Mouse (Mus musculus): ENCODE data around the gene C2cd3. TPM values are rescaled to one million over a fixed set of nuclear protein-coding genes. Genes with fewer than 3 reads are reported as not detected.
A peak's percentile ranks its signal among the peaks of the same experiment; 100 is the strongest.

Gene C2cd3
- polyA plus RNA-seq (2014; fragmentation: Nextera tagmentation; extraction: Ambion mirVana), result 25.7 and 31.7 TPM in 2 replicates

GRCm38 (mm10) chr7:100371495-100372451, at the start of gene C2cd3, which contains the start of gene Ppme1:
Gene C2cd3 (plus strand): TSS chr7:100372233.
Gene Ppme1 (minus strand): TSS chr7:100372307.
- peak; percentile 99 for ATAC-seq
- H3K9me3 ChIP-seq (replicated peaks; ENCODE audit: control insufficient read depth, low read length), result no peaks in the 10 kb centered on the region
- peak within 1 kb of the TSS; percentile 87 for H3K27ac ChIP-seq (ENCODE audit: low read depth, low read length)
- peaks cover 17% of the 10 kb centered on the region for H3K36me3 ChIP-seq (ENCODE audit: control insufficient read depth, insufficient read depth, low read length)
- peak within 1 kb of the TSS; percentile 77 for H3K4me3 ChIP-seq (ENCODE audit: low read depth, low read length)
- H3K27me3 ChIP-seq (replicated peaks; ENCODE audit: control insufficient read depth, insufficient read depth, low read length), result no peaks in the 10 kb centered on the region
- peak; percentile 100 for DNase-seq (ENCODE audit: low spot score)
- peaks cover 18% of the 10 kb centered on the region for H3K4me1 ChIP-seq (ENCODE audit: control insufficient read depth, insufficient read depth, low read length)
- WGBS, result under 1% methylated on average over 54 of the region's 54 CpGs
- peak within 1 kb of the TSS; percentile 84 for H3K9ac ChIP-seq (ENCODE audit: low read length)
- peak within 1 kb of the TSS; percentile 59 for H3K4me2 ChIP-seq (ENCODE audit: low read length)

- no peaks in the 10 kb centered on the region for H3K9me3 ChIP-seq (replicated peaks; ENCODE audit: control insufficient read depth, low read length)
- DNase-seq (ENCODE audit: low spot score) (no peak), ATAC-seq (no peak)
- WGBS, result 92% methylated on average over 3 of the region's 3 CpGs
- H3K4me2 ChIP-seq (ENCODE audit: low read length), result no peak overlapping the region
- H3K4me1 ChIP-seq (ENCODE audit: control insufficient read depth, insufficient read depth, low read length), result no peaks in the 10 kb centered on the region
- no peaks in the 10 kb centered on the region for H3K27me3 ChIP-seq (replicated peaks; ENCODE audit: control insufficient read depth, insufficient read depth, low read length)
- no peak overlapping the region for H3K9ac ChIP-seq (ENCODE audit: low read length)
- H3K27ac ChIP-seq (ENCODE audit: low read depth, low read length), result no peak overlapping the region
- H3K36me3 ChIP-seq (ENCODE audit: control insufficient read depth, insufficient read depth, low read length), result peaks cover 33% of the 10 kb centered on the region
- no peak overlapping the region for H3K4me3 ChIP-seq (ENCODE audit: low read depth, low read length)
Measured at GRCm38 (mm10) chr7:100323721-100324120, 48.3 kb upstream of the C2cd3 start.

- Histone ChIP-seq H3K4me2 (ENCODE audit: low read length) (no peak overlapping the region), H3K9me3 (replicated peaks; ENCODE audit: control insufficient read depth, low read length) (no peaks in the 10 kb centered on the region), H3K4me1 (ENCODE audit: control insufficient read depth, insufficient read depth, low read length) (no peaks in the 10 kb centered on the region), H3K9ac (ENCODE audit: low read length) (no peak overlapping the region), H3K27ac (ENCODE audit: low read depth, low read length) (no peak overlapping the region), H3K27me3 (replicated peaks; ENCODE audit: control insufficient read depth, insufficient read depth, low read length) (no peaks in the 10 kb centered on the region), H3K36me3 (ENCODE audit: control insufficient read depth, insufficient read depth, low read length) (peaks cover 49% of the 10 kb centered on the region), H3K4me3 (ENCODE audit: low read depth, low read length) (no peak overlapping the region)
- ATAC-seq, result no peak
- WGBS, result 85% methylated on average over 6 of the region's 6 CpGs
- DNase-seq (ENCODE audit: low spot score), result peak; percentile 65
Measured at GRCm38 (mm10) chr7:100325482-100325881, 46.6 kb upstream of the C2cd3 start.

- H3K9ac ChIP-seq (ENCODE audit: low read length), result no peak overlapping the region
- no peak for DNase-seq (ENCODE audit: low spot score)
- H3K27me3 ChIP-seq (replicated peaks; ENCODE audit: control insufficient read depth, insufficient read depth, low read length), result no peaks in the 10 kb centered on the region
- no peak for ATAC-seq
- peaks cover 68% of the 10 kb centered on the region for H3K36me3 ChIP-seq (ENCODE audit: control insufficient read depth, insufficient read depth, low read length)
- H3K4me2 ChIP-seq (ENCODE audit: low read length), result no peak overlapping the region
- no peaks in the 10 kb centered on the region for H3K9me3 ChIP-seq (replicated peaks; ENCODE audit: control insufficient read depth, low read length)
- WGBS, result 91% methylated on average over 7 of the region's 7 CpGs
- no peak overlapping the region for H3K4me3 ChIP-seq (ENCODE audit: low read depth, low read length)
- no peaks in the 10 kb centered on the region for H3K4me1 ChIP-seq (ENCODE audit: control insufficient read depth, insufficient read depth, low read length)
- no peak overlapping the region for H3K27ac ChIP-seq (ENCODE audit: low read depth, low read length)
Measured at GRCm38 (mm10) chr7:100327514-100327913, 44.5 kb upstream of the C2cd3 start.

GRCm38 (mm10) chr7:100328636-100329035, 43.4 kb upstream of the C2cd3 start:
- ATAC-seq, result no peak
- Histone ChIP-seq H3K36me3 (ENCODE audit: control insufficient read depth, insufficient read depth, low read length) (peaks cover 78% of the 10 kb centered on the region), H3K4me2 (ENCODE audit: low read length) (no peak overlapping the region), H3K27me3 (replicated peaks; ENCODE audit: control insufficient read depth, insufficient read depth, low read length) (no peaks in the 10 kb centered on the region), H3K4me1 (ENCODE audit: control insufficient read depth, insufficient read depth, low read length) (no peaks in the 10 kb centered on the region), H3K9me3 (replicated peaks; ENCODE audit: control insufficient read depth, low read length) (no peaks in the 10 kb centered on the region), H3K27ac (ENCODE audit: low read depth, low read length) (no peak overlapping the region), H3K9ac (ENCODE audit: low read length) (no peak overlapping the region), H3K4me3 (ENCODE audit: low read depth, low read length) (no peak overlapping the region)
- WGBS, result 94% methylated on average over 4 of the region's 4 CpGs
- no peak for DNase-seq (ENCODE audit: low spot score)

GRCm38 (mm10) chr7:100331269-100331668, 40.8 kb upstream of the C2cd3 start:
- ATAC-seq (no peak), DNase-seq (ENCODE audit: low spot score) (no peak)
- Histone ChIP-seq H3K36me3 (ENCODE audit: control insufficient read depth, insufficient read depth, low read length) (peaks cover 87% of the 10 kb centered on the region), H3K27me3 (replicated peaks; ENCODE audit: control insufficient read depth, insufficient read depth, low read length) (no peaks in the 10 kb centered on the region), H3K27ac (ENCODE audit: low read depth, low read length) (no peak overlapping the region), H3K9me3 (replicated peaks; ENCODE audit: control insufficient read depth, low read length) (no peaks in the 10 kb centered on the region), H3K4me1 (ENCODE audit: control insufficient read depth, insufficient read depth, low read length) (no peaks in the 10 kb centered on the region), H3K9ac (ENCODE audit: low read length) (no peak overlapping the region), H3K4me2 (ENCODE audit: low read length) (no peak overlapping the region), H3K4me3 (ENCODE audit: low read depth, low read length) (no peak overlapping the region)
- 92% methylated on average over 3 of the region's 3 CpGs for WGBS

GRCm38 (mm10) chr7:100335921-100336320, 36.1 kb upstream of the C2cd3 start:
- Histone ChIP-seq H3K36me3 (ENCODE audit: control insufficient read depth, insufficient read depth, low read length) (peaks cover 88% of the 10 kb centered on the region), H3K27ac (ENCODE audit: low read depth, low read length) (no peak overlapping the region), H3K9me3 (replicated peaks; ENCODE audit: control insufficient read depth, low read length) (no peaks in the 10 kb centered on the region), H3K4me3 (ENCODE audit: low read depth, low read length) (no peak overlapping the region), H3K4me1 (ENCODE audit: control insufficient read depth, insufficient read depth, low read length) (no peaks in the 10 kb centered on the region), H3K27me3 (replicated peaks; ENCODE audit: control insufficient read depth, insufficient read depth, low read length) (no peaks in the 10 kb centered on the region), H3K4me2 (ENCODE audit: low read length) (no peak overlapping the region), H3K9ac (ENCODE audit: low read length) (no peak overlapping the region)
- DNase-seq (ENCODE audit: low spot score) (no peak), ATAC-seq (no peak)
- WGBS, result 96% methylated on average over 2 of the region's 2 CpGs

GRCm38 (mm10) chr7:100354984-100355383, 17.0 kb upstream of the C2cd3 start:
- Histone ChIP-seq H3K4me2 (ENCODE audit: low read length) (no peak overlapping the region), H3K36me3 (ENCODE audit: control insufficient read depth, insufficient read depth, low read length) (peaks cover 28% of the 10 kb centered on the region), H3K9me3 (replicated peaks; ENCODE audit: control insufficient read depth, low read length) (no peaks in the 10 kb centered on the region), H3K9ac (ENCODE audit: low read length) (no peak overlapping the region), H3K27ac (ENCODE audit: low read depth, low read length) (no peak overlapping the region), H3K4me1 (ENCODE audit: control insufficient read depth, insufficient read depth, low read length) (no peaks in the 10 kb centered on the region), H3K4me3 (ENCODE audit: low read depth, low read length) (no peak overlapping the region), H3K27me3 (replicated peaks; ENCODE audit: control insufficient read depth, insufficient read depth, low read length) (no peaks in the 10 kb centered on the region)
- ATAC-seq (no peak), DNase-seq (ENCODE audit: low spot score) (no peak)
- WGBS, result 88% methylated on average over 4 of the region's 4 CpGs

GRCm38 (mm10) chr7:100356324-100356723, 15.7 kb upstream of the C2cd3 start:
- Histone ChIP-seq H3K27ac (ENCODE audit: low read depth, low read length) (no peak overlapping the region), H3K4me3 (ENCODE audit: low read depth, low read length) (no peak overlapping the region), H3K4me1 (ENCODE audit: control insufficient read depth, insufficient read depth, low read length) (no peaks in the 10 kb centered on the region), H3K9ac (ENCODE audit: low read length) (no peak overlapping the region), H3K4me2 (ENCODE audit: low read length) (no peak overlapping the region), H3K36me3 (ENCODE audit: control insufficient read depth, insufficient read depth, low read length) (peaks cover 17% of the 10 kb centered on the region; the same call in 1 of the 2 replicates), H3K27me3 (replicated peaks; ENCODE audit: control insufficient read depth, insufficient read depth, low read length) (no peaks in the 10 kb centered on the region), H3K9me3 (replicated peaks; ENCODE audit: control insufficient read depth, low read length) (no peaks in the 10 kb centered on the region)
- 83% methylated on average over 5 of the region's 5 CpGs for WGBS
- no peak for ATAC-seq
- DNase-seq (ENCODE audit: low spot score), result no peak
